Mouse (Mus musculus): ENCODE results near the gene Sectm1a. TPM values are rescaled to one million over a fixed set of nuclear protein-coding genes. Genes with fewer than 3 reads are reported as not detected.

Gene Sectm1a
- polyA plus RNA-seq, 1 experiment from 2014 or later: not detected

DNA sequence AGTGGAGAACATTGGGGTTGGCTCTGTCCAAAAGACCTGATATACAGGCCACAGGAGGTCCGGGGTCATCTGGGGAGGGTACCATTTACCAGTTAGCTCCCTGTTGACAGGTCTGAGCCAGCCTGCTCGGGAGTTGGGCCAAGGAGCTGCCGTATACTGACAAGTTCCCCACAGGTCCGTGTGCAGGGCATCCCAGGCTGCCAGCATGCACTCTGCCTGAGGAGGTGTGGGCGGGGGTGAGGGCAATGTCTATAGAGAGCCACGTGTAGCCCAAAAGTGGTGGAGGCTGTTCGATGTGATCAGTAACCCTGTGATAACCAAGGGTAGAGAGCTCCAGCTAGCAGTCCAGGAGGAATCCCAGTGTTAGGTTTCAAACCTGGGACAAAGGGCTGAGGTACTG, 18.7 kb upstream of the Sectm1a start:
- Histone ChIP-seq H3K4me2 (ENCODE audit: low read length) (no peak overlapping the region), H3K27ac (ENCODE audit: low read length) (no peak overlapping the region), H3K27me3 (ENCODE audit: control insufficient read depth, insufficient read depth, low read depth, low read length) (no peaks in the 10 kb centered on the region), H3K36me3 (ENCODE audit: control insufficient read depth, insufficient read depth, low read length) (no peaks in the 10 kb centered on the region), H3K9ac (ENCODE audit: low read depth, low read length) (no peak overlapping the region), H3K9me3 (replicated peaks; ENCODE audit: control insufficient read depth, low read length, poor library complexity, severe bottlenecking) (no peaks in the 10 kb centered on the region), H3K4me3 (ENCODE audit: low read depth, low read length) (no peak overlapping the region), H3K4me1 (ENCODE audit: control insufficient read depth, insufficient read depth, low read length) (no peaks in the 10 kb centered on the region)
- 78% methylated on average over 7 of the region's 7 CpGs for WGBS
- ATAC-seq: no peak

DNA sequence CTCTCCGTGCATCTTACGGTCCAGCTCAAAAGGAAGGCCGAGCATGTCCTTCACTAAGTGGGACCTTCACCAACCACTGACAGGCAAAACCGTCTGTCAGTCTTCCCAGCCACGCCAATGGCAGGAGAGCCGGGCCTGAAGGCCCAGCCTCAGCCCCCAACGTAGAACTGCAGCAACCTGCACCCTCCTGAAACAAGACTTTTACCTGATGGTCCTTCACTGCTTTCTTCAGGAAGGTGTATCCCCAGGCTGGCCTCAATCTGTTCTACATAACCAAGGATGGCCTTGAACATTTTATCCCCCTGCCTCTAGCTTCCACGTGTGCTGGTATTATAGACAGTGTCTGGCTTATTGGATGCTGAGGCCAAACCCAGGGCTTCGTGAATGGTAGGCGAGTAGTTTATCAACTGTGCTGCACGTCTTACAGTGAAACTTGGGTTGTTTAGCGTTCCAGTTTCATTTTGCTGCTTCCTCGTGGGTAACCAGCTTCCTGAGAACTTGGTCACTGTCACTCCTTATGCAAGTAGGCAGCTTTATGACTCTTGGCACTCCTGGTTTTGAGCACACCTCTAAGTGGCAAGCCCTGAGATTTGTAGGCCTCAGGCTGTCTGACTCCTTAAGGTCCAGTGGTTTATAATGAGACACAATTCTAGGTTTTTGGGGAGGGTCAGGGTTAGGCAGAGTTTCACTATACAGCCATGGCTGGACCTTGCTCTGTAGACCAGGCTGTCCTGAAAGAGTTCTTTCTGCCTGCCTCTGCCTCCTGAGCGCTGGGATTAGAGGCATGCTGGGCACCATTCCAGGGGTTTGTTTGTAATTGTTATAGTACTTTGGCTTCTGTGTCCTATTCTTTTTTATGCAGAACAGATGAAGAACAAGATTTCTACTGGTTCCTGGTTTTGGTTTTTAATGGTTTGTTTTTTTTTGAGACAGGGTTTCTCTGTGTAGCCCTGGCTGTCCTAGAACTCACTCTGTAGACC, 11.9 kb upstream of the Sectm1a start:
- no peak overlapping the region for H3K27ac ChIP-seq (ENCODE audit: low read length)
- no peak overlapping the region for H3K4me2 ChIP-seq (ENCODE audit: low read length)
- no peak for ATAC-seq
- no peak overlapping the region for H3K4me3 ChIP-seq (ENCODE audit: low read depth, low read length)
- H3K27me3 ChIP-seq (ENCODE audit: control insufficient read depth, insufficient read depth, low read depth, low read length): no peaks in the 10 kb centered on the region
- no peaks in the 10 kb centered on the region for H3K4me1 ChIP-seq (ENCODE audit: control insufficient read depth, insufficient read depth, low read length)
- 92% methylated on average over 14 of the region's 14 CpGs for WGBS
- H3K9ac ChIP-seq (ENCODE audit: low read depth, low read length): no peak overlapping the region
- H3K9me3 ChIP-seq (replicated peaks; ENCODE audit: control insufficient read depth, low read length, poor library complexity, severe bottlenecking): no peaks in the 10 kb centered on the region
- no peaks in the 10 kb centered on the region for H3K36me3 ChIP-seq (ENCODE audit: control insufficient read depth, insufficient read depth, low read length)

DNA sequence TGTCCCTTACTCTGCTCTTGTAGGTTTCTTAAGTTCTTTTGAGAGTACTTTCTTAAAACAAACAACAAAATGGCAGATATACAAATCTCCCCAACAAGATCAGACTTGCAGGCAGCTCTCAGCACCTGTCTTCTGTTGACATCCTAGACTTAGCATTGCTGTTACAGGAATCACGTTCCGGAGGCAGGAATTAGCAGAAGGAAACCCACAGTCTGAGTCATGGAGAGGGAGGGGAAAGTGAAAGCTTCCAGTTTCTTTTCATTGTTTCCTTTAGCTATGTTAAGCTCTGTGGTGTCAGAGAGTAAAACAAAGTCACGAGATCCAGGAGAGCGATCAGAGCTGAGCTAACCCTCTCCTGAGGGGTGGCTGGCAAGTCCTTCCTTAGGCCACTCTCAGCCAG, 9.9 kb upstream of the Sectm1a start:
- no peak for ATAC-seq

DNA sequence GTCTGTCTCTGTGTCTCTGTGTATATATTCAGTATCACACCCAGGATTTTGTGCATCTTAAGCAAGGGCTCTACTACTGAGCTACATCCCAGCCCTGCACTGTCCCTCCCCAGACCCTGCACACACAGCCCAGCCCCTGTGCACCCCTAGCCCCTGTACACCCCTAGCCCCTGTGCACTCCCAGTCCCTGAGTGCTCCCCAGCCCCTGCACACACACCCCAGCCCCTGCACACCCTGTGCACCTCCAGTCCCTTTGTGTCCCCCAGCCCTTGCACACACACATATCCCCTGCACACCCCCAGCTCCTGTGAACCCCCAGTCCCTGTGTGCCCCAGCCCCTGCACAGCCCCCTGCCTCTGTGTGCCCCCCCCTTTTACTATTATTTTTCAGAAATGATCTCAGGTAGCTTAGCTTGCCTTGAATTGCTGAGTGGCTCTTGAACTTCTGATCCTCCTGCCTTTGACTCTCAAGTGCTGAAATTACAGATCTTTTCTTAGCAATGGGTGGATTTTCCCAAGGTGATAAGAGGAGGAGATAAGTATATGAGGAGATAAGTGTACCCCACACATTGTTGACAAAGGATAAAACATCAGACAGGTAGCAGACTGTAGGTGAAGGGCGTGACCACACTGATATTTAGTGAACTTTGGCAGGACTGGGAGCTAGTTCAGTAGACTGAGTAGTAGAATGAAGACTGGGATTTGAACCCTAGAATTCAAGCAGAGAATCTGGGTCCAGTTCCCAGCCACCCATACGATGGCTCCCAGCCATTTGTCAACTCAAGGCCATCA, 8.9 kb upstream of the Sectm1a start:
- WGBS: 93% methylated on average over 2 of the region's 2 CpGs
- no peaks in the 10 kb centered on the region for H3K27me3 ChIP-seq (ENCODE audit: control insufficient read depth, insufficient read depth, low read depth, low read length)
- no peak overlapping the region for H3K9ac ChIP-seq (ENCODE audit: low read depth, low read length)
- H3K4me3 ChIP-seq (ENCODE audit: low read depth, low read length): no peak overlapping the region
- no peaks in the 10 kb centered on the region for H3K36me3 ChIP-seq (ENCODE audit: control insufficient read depth, insufficient read depth, low read length)
- H3K9me3 ChIP-seq (replicated peaks; ENCODE audit: control insufficient read depth, low read length, poor library complexity, severe bottlenecking): no peaks in the 10 kb centered on the region
- no peak for ATAC-seq
- no peak overlapping the region for H3K27ac ChIP-seq (ENCODE audit: low read length)
- H3K4me2 ChIP-seq (ENCODE audit: low read length): no peak overlapping the region
- no peaks in the 10 kb centered on the region for H3K4me1 ChIP-seq (ENCODE audit: control insufficient read depth, insufficient read depth, low read length)

More for the DNA sequence above, 9.9 kb upstream of the Sectm1a start:
- no peak overlapping the region for H3K4me2 ChIP-seq (ENCODE audit: low read length)
- H3K36me3 ChIP-seq (ENCODE audit: control insufficient read depth, insufficient read depth, low read length): no peaks in the 10 kb centered on the region
- H3K27ac ChIP-seq (ENCODE audit: low read length): no peak overlapping the region
- H3K4me1 ChIP-seq (ENCODE audit: control insufficient read depth, insufficient read depth, low read length): no peaks in the 10 kb centered on the region
- no peak overlapping the region for H3K4me3 ChIP-seq (ENCODE audit: low read depth, low read length)
- no peaks in the 10 kb centered on the region for H3K27me3 ChIP-seq (ENCODE audit: control insufficient read depth, insufficient read depth, low read depth, low read length)
- no peak overlapping the region for H3K9ac ChIP-seq (ENCODE audit: low read depth, low read length)
- no peaks in the 10 kb centered on the region for H3K9me3 ChIP-seq (replicated peaks; ENCODE audit: control insufficient read depth, low read length, poor library complexity, severe bottlenecking)
- WGBS: 68% methylated on average over 4 of the region's 4 CpGs

DNA sequence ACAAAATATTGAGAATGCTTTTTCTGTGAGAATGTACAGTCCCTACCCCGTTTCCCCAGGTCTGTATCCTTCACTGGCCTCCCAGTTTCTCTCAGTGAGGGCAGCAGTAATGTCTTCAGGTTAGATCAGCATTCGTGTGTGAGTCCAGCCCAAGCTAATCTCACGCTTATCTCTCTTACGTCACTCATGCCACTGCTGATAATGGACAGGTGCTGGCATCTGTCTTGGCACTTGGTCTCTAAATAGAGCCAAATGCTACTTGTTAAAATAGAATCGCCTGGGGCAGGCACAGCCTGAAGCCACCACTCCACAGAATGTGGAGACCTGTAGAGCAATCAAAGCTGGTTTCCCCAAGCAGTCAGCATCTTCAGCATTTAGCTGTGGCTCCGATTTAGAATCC, 8.0 kb upstream of the Sectm1a start:
- no peak overlapping the region for H3K9ac ChIP-seq (ENCODE audit: low read depth, low read length)
- no peak for ATAC-seq
- 84% methylated on average over 6 of the region's 6 CpGs for WGBS
- H3K9me3 ChIP-seq (replicated peaks; ENCODE audit: control insufficient read depth, low read length, poor library complexity, severe bottlenecking): no peaks in the 10 kb centered on the region
- H3K36me3 ChIP-seq (ENCODE audit: control insufficient read depth, insufficient read depth, low read length): no peaks in the 10 kb centered on the region
- H3K4me1 ChIP-seq (ENCODE audit: control insufficient read depth, insufficient read depth, low read length): no peaks in the 10 kb centered on the region
- H3K4me2 ChIP-seq (ENCODE audit: low read length): no peak overlapping the region
- H3K4me3 ChIP-seq (ENCODE audit: low read depth, low read length): no peak overlapping the region
- no peaks in the 10 kb centered on the region for H3K27me3 ChIP-seq (ENCODE audit: control insufficient read depth, insufficient read depth, low read depth, low read length)
- H3K27ac ChIP-seq (ENCODE audit: low read length): no peak overlapping the region

DNA sequence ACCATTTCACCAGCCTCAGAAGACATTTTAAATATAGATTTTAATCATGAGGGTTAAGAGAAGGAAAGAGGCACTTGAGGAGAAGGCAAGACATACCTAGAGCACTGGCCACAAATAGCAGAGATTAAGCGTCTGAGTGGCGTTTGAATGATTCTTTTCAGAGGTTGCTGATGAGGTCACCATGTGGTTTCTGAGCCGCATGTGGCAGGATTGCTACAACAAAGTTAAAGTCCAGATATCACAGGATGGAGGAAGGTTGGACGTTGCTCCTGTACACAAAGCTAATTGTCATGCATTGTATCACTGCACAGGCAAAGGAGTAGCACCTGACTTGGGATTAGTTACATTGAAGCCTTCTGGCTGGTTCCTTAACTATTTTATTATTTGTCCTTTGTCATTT, 5.3 kb upstream of the Sectm1a start:
- 49% methylated on average over 4 of the region's 4 CpGs for WGBS
- Histone ChIP-seq H3K4me3 (ENCODE audit: low read depth, low read length) (no peak overlapping the region), H3K9ac (ENCODE audit: low read depth, low read length) (no peak overlapping the region), H3K36me3 (ENCODE audit: control insufficient read depth, insufficient read depth, low read length) (no peaks in the 10 kb centered on the region), H3K4me2 (ENCODE audit: low read length) (no peak overlapping the region), H3K27ac (ENCODE audit: low read length) (no peak overlapping the region), H3K9me3 (replicated peaks; ENCODE audit: control insufficient read depth, low read length, poor library complexity, severe bottlenecking) (no peaks in the 10 kb centered on the region), H3K4me1 (ENCODE audit: control insufficient read depth, insufficient read depth, low read length) (no peaks in the 10 kb centered on the region), H3K27me3 (ENCODE audit: control insufficient read depth, insufficient read depth, low read depth, low read length) (no peaks in the 10 kb centered on the region)
- ATAC-seq: no peak

DNA sequence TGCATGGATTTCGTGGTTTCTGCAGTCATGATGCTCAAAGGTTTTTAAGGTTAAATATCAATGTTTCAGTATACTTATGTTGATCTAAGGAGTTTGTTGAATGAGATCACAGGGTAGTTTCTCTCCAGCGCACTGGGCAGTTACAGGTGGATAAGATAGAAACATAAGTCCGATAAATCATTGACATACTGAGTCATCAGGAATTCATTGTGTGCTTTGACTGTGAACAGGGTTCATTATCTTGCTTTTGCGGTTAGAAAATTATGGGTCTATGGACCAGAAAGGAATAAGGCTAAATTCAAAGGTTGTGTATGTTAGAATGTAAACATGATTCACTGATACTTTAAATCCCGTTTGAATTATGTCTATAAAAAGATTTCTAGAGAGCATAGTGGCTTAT, 4.2 kb upstream of the Sectm1a start:
- H3K9me3 ChIP-seq (replicated peaks; ENCODE audit: control insufficient read depth, low read length, poor library complexity, severe bottlenecking): no peaks in the 10 kb centered on the region
- no peak overlapping the region for H3K27ac ChIP-seq (ENCODE audit: low read length)
- no peak overlapping the region for H3K4me2 ChIP-seq (ENCODE audit: low read length)
- no peak for ATAC-seq
- 76% methylated on average over 5 of the region's 5 CpGs for WGBS
- H3K4me1 ChIP-seq (ENCODE audit: control insufficient read depth, insufficient read depth, low read length): no peaks in the 10 kb centered on the region
- H3K36me3 ChIP-seq (ENCODE audit: control insufficient read depth, insufficient read depth, low read length): no peaks in the 10 kb centered on the region
- H3K4me3 ChIP-seq (ENCODE audit: low read depth, low read length): no peak overlapping the region
- H3K27me3 ChIP-seq (ENCODE audit: control insufficient read depth, insufficient read depth, low read depth, low read length): no peaks in the 10 kb centered on the region
- H3K9ac ChIP-seq (ENCODE audit: low read depth, low read length): no peak overlapping the region

DNA sequence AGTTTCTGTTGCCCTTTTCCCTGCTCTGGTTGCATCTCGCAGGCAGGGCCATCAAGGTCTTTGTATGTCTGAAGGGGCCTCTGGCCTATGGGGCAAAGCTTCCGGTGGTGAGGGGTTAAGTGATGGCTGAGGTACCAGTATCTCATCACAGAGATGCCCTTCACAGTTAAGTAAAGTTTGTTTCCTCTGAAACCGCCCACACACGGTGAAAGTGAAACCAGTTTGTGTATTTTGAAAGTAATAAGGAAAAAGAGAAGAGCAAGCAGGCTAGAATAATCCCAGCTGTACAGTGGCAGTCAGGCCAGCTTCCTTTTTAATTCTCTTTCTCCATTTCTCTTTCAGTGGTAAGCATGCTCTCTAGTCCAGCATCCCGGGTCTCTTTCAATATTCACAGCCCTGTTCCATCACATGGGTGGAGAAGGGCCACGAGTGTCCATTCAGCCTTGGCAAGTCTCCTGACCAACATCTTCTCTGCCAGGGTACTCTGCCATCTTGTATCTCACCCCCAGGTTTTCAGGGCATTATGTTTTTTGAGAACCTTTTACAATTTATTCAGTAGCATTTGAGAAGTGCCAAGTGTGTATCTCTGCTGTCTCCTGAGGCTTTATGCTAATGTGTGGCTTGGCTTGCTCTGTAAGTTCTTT, 2.0 kb upstream of the Sectm1a start:
- Histone ChIP-seq H3K9ac (ENCODE audit: low read depth, low read length) (no peak overlapping the region), H3K36me3 (ENCODE audit: control insufficient read depth, insufficient read depth, low read length) (no peaks in the 10 kb centered on the region), H3K4me1 (ENCODE audit: control insufficient read depth, insufficient read depth, low read length) (no peaks in the 10 kb centered on the region), H3K4me3 (ENCODE audit: low read depth, low read length) (no peak overlapping the region), H3K27ac (ENCODE audit: low read length) (no peak overlapping the region), H3K4me2 (ENCODE audit: low read length) (no peak overlapping the region), H3K9me3 (replicated peaks; ENCODE audit: control insufficient read depth, low read length, poor library complexity, severe bottlenecking) (no peaks in the 10 kb centered on the region), H3K27me3 (ENCODE audit: control insufficient read depth, insufficient read depth, low read depth, low read length) (no peaks in the 10 kb centered on the region)
- no peak for ATAC-seq
- 82% methylated on average over 6 of the region's 6 CpGs for WGBS

Measured in midbrain, embryonic 16.5 days (tissue).